Mouse (Mus musculus): ENCODE data around the gene Atp8a1.

Atp8a1 gene

GRCm38 (mm10) chr5:67847253-67848165, at the start of gene Atp8a1:
Gene Atp8a1, minus strand, starts transcription at chr5:67847434.
- DNase-seq = peak; percentile 99

DNA sequence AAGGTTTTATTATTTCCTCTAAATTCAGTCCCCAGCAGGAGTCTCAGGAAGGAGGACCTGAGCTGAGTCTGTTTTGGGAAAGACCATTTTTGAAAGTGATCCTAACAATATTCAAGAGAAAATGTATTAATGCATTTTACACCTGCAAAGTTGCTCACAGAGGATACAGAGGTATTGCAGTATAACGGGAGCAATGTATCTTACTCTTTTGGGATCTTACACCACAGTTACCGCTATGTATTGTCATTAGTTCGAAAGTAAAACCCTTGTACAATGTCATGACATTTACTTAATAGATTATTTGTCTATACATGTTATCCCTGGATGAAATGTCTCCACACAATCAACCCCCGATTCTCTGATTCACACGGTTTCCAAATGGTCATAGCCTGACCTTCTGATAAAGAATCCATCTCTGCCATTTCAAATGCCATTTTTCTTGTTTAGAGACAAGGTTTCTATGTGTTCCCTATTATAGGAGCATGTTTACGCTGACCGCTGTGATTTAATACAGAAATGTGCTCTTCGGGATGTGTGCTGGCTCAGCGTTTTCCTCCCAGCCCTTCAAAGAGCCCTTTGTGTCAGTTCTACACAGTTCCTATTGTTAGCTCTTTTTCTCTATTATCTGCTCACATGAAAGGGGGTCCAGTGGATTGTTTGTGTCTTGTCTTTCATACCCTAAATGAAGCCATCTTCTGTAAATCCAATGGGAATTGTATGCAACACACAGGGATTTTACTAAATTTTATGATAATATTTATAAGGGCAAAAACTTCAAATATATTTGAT, 37.4 kb upstream of the Atp8a1 start:
- DNase-seq = no peak

GRCm38 (mm10) chr5:67883564-67884171, 36.4 kb upstream of the Atp8a1 start:
- no peak for DNase-seq

DNA sequence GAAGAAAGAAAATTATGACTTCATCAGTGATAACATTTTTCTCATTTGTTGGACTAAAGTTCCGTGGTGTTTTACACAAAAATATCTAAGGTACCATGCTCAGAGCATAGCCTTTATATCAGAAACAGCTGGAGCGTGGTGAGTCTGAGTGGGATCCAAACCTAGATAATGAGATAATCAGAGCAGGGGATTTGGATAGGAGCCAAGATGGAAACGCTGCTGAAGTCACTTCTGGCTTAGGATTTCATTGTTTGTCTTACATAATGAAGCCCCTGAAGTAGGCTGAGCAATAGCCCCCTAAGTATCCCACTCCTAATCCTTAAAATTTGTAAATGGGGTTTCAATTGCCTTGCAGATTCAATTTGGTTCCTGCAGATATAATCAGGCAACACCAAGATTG, 24.2 kb upstream of the Atp8a1 start:
- DNase-seq = no peak

GRCm38 (mm10) chr5:67866221-67866620, 19.0 kb upstream of the Atp8a1 start:
- DNase-seq = no peak

GRCm38 (mm10) chr5:67865670-67866069, 18.4 kb upstream of the Atp8a1 start:
- DNase-seq = no peak

DNA sequence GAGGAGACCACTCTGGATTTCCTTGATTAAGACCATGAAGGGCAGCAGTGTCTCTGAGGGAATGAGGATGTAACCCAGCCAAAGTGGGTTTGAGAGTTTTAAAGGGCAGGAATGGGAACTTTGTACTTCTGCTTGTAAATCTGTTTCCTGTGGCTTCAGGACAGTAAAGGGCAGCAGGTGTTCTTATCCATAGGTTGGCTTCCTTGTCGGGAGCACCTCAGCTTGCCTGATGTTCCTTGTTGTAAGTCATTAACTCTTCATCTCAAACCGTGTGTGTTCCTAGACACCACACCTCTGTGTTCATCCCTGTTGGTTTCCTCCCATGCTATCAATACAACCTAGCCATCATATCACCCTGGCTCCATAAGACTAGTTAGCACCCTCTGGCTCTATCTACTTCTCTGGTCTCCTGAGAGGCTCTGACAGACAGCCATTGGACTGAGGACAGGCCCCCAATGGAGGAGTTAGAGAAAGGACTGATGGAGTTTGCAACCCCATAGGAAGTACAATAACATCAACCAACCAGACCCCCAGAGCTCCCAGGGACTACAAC, 17.4 kb upstream of the Atp8a1 start:
- no peak for DNase-seq

GRCm38 (mm10) chr5:67863950-67864391, 16.7 kb upstream of the Atp8a1 start:
- DNase-seq = no peak

- no peak for DNase-seq
Observed at GRCm38 (mm10) chr5:67854963-67855606, 7.9 kb upstream of the Atp8a1 start.

GRCm38 (mm10) chr5:67852860-67853259, 5.6 kb upstream of the Atp8a1 start:
- DNase-seq = no peak

DNA sequence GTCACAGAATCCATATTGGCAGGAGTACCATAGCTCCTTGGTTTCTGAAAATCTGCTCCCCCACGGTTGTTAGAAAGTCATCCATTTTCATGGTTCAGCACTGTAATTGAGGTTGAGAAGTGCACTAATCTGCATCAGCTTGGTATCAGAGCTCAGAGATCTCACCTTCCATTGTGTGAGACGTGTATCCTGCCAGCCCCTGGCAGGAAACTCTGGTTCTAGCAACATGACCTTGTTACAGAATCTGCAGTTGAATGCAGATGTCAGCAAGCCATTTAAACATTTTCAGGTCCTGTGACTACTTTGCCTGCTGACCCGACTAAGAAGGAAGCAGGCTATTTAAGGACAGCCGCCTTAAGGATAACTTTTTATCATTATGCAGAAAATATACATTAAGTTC, 2.2 kb upstream of the Atp8a1 start:
- DNase-seq = no peak

GRCm38 (mm10) chr5:67848511-67849014, 1.3 kb upstream of the Atp8a1 start:
- no peak for DNase-seq

DNA sequence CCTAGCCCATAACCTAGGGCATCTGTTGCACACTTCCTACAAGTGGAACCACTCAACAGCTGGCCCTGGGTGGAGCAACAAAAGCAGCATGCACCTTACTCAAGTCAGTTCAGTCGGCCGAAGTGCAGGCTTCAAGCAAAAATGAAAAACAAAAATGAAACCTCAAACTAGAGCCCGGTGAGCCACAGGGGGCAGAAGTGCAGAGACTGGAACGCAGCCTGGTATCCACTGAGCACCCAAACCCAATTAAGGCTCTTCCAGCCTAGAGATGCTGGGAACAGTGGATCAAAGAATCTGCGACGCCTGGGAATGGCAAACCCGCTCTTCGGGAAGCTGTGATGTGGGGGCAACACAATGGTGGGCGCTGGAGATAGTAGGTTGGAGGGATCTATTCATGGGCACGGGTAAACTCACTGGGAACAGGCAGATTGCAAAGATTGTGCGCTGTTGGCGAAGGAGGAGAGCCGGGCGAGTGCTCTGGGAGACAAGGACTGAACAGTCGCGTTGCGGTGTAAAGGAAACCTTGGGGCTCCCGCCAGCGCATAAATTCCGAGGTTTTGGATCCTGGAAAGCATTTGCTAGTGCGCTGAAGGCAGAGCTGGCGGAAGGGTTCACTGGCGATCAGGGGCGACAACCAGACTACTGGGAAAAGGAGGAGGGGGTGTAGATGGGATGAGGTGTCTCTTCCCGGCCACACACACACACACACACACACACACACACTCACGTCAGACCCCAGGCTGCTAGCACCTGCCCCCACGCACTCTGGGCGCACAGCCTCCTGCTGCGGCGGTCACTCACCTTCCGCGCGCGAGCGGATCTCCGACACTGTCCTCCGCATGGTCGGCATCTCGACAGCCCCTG, 641 bp downstream of the Atp8a1 start:
- DNase-seq = peak; percentile 60

GRCm38 (mm10) chr5:67845190-67845691, 2.0 kb downstream of the Atp8a1 start:
- DNase-seq = peak; percentile 41

DNA sequence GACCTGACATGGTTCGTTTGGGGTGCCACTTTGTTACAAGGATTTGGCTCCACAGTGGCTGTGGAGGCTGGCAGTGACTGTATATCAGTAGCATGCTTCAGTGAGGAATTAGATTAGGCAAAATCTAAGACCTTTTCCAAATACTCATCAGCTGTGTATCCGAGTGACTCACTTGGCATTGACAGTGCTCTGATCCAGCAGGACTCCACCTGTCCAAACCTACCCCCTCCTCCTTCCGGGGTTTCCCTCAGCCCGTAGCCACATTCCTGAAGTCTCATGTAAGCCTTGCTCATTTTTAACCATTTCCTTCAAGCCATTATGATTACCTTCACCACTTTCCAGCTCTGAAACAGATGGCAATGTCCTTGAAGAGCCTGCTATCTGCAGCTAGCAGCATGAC, 3.2 kb downstream of the Atp8a1 start:
- peak; percentile 36 for DNase-seq

DNA sequence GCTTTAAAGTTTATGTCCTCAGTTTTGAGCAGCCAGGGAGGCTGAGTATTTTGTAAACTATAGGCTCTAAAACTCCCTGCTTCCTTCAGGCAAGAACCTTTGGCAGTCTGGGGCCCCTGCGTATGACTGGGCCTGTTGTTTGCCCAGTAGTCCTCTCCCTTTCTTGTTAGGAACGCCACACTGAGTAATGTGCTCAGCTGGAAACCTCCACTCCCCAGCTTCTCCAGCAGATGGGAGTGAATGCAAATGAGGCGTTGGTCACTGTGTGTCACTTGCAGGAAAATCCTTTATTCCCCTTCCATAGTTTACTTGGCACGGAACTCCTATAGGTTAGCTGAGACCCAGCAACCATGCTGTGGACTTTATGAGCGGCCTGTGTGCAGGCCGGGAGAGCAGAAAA, 4.9 kb downstream of the Atp8a1 start:
- DNase-seq = no peak

DNA sequence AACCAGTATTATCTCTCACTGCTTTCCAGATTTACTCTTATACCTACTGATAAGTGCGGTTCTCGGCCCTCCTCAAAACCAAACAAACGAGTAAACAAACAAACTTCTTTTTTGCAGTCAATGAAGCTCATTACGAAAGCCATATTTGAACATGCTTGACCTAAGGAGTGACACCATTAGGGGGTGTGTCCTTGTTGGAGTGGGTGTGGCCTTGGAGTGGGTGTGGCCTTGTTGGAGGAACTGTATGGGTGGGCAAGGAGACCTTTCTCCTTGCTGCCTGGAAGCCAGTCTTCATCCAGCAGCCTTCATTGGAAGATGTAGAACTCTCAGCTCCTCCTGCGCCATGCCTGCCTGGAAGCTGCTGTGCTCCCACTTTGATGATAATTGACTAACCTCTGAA, 13.4 kb downstream of the Atp8a1 start:
- DNase-seq = no peak

GRCm38 (mm10) chr5:67831293-67832147, 15.7 kb downstream of the Atp8a1 start:
- DNase-seq = no peak

DNA sequence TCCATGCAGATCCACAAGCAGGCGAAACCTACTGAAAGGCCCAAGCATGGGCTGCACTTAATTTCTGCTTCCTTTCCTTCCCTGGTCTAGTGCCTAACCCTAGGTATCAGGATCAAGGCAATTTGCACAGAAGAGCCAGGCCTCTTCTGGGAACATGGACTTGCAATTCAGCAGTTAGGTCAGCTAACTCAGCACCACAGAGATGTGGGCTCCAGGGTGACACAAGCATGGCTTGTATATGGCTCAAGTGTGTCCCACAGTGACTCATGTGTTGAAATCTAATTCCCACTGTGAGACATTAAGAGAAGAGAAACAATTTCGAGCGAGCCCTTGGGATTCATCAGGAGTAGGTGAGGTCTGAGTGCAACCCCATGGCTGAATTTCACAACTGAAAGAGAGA, 18.9 kb downstream of the Atp8a1 start:
- peak; percentile 1 for DNase-seq

GRCm38 (mm10) chr5:67826935-67827334, 20.3 kb downstream of the Atp8a1 start:
- DNase-seq = no peak

All from cerebellum, adult 11-12 months (tissue).